Comparison of ENCODE assay signal across 18 mouse cellular contexts in the genomic region with DNA sequence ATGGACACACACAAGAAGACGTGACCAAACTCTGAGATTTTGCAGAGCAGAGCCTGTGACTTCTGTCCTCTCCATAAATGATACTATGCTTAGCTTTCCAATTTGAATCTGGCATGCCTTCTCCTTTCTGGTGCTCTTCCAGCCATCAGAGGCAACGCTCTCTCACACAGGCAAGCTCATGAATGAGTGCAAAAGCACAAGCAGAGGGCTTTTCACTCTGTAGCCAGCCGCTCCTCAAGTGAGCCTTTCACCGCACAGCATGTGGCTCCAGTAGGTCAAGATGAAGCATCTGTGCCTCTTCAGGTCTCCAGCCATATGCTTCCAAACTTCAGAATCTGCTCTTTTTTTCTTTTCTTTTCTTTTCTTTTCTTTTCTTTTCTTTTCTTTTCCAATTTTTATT.
DNase-seq lines count a peak whose midpoint lies in the region; ATAC-seq lines count a peak whose summit lies in the region.
"Had no signal": no experiment of that assay in that cellular context is flagged by ENCODE, and none has a peak within 500 bp of the region (broad histone marks: within the 10 kb centered on the region; RNA-seq: fewer than 3 reads in every experiment).

No protein-coding gene starts in this region.

- DNase-seq in frontal cortex, adult 2 months (ENCODE audit: extremely low spot score in 1 of 2, low spot score in 1 of 2), result no peak
- DNase-seq in cerebellum, adult 11-12 months, result peak; percentile 50
- peak; percentile 62 for DNase-seq in cerebellum, adult 9-10 months
- DNase-seq in cerebellum, postnatal 25 days, result peak; percentile 42 to 56
- DNase-seq in ovary, adult 18-20 months (ENCODE audit: low spot score), result no peak
- DNase-seq in heart, postnatal 14 days, result no peak
- DNase-seq: adrenal gland, adult 2 months; forebrain, postnatal 0 days; gastrocnemius, postnatal 36 days; heart, adult 11 months; heart, postnatal 4 days; kidney, adult 18-20 months had no signal

- peak; percentile 44; the same call in 1 of the 2 replicates for ATAC-seq in frontal cortex, adult (ENCODE audit: low TSS enrichment)
- ATAC-seq in megakaryocyte progenitor cell, adult 5-6 weeks (replicated peaks; ENCODE audit: poor library complexity), result no peak
- ATAC-seq: activated CD4-positive, CD25-positive, alpha-beta regulatory T cell, adult 4 months; forebrain, embryonic 13.5 days; forebrain, postnatal 0 days; hindbrain, postnatal 0 days; intestine, embryonic 15.5 days had no signal

- intact Hi-C loops in heart, postnatal 14 days (cut with DNase I), result no loop called here

Comparison
In these comparisons a context has a peak if more than half of its experiments do, and no peak if none do; other contexts are left out.
1. DNase-seq: peak in cerebellum, adult 11-12 months (single experiment), cerebellum, adult 9-10 months (single experiment) and cerebellum, postnatal 25 days (2 of 2); none in frontal cortex, adult 2 months (0 of 2), ovary, adult 18-20 months (single experiment) and heart, postnatal 14 days (0 of 2).